Mouse (Mus musculus) neural tube, embryonic 11.5 days (tissue): Measurements from ENCODE around the gene Sbk3. TPM values are rescaled to one million over a fixed set of nuclear protein-coding genes. Genes with fewer than 3 reads are reported as not detected.

Experiments
- ATAC-seq: fragments of 200-750 bp; cut with Nextera tagmentation; 2 replicates; pipeline ENCODE4 v1.8.0; 2017; ENCODE audit warnings: moderate number of reproducible peaks, mild to moderate bottlenecking, moderate TSS enrichment, moderate library complexity; ENCODE audit not compliant: insufficient read depth, low FRiP score, low TSS enrichment
- DNase-seq: peaks from one replicate; pipeline ENCODE4 v3.0.0-alpha.2; 2015; ENCODE audit warnings: low spot score
- H3K27ac ChIP-seq: fragments of 300-500 bp; sonication (generic); 2 replicates; pipeline ENCODE4 v1.5.1; 2014; ENCODE audit warnings: low read depth, mild to moderate bottlenecking, low read length
- H3K27me3 ChIP-seq: fragments of 300-500 bp; sonication (generic); 2 replicates; pipeline ENCODE4 v1.6.1; 2014; ENCODE audit warnings: mild to moderate bottlenecking, low read length, mixed read lengths; ENCODE audit not compliant: control insufficient read depth, insufficient read depth
- H3K36me3 ChIP-seq: fragments of 300-500 bp; sonication (generic); 2 replicates; pipeline ENCODE4 v1.6.1; 2014; ENCODE audit warnings: mild to moderate bottlenecking, low read length, moderate library complexity, mixed read lengths; ENCODE audit not compliant: control insufficient read depth, insufficient read depth
- H3K4me1 ChIP-seq: fragments of 300-500 bp; sonication (generic); 2 replicates; pipeline ENCODE4 v1.6.1; 2014; ENCODE audit warnings: low read length, mixed read lengths; ENCODE audit not compliant: control insufficient read depth, insufficient read depth
- H3K4me2 ChIP-seq: fragments of 300-500 bp; sonication (generic); 2 replicates; pipeline ENCODE4 v1.6.1; 2014; ENCODE audit warnings: low read depth, mild to moderate bottlenecking, moderate library complexity
- H3K4me3 ChIP-seq: fragments of 300-500 bp; sonication (generic); 2 replicates; pipeline ENCODE4 v1.5.1; 2014; ENCODE audit warnings: low read depth, low read length
- H3K9ac ChIP-seq: fragments of 300-500 bp; sonication (generic); 2 replicates; pipeline ENCODE4 v1.6.1; 2014; ENCODE audit warnings: mild to moderate bottlenecking, low read length
- H3K9me3 ChIP-seq: fragments of 300-500 bp; sonication (generic); 2 replicates; pipeline ENCODE4 v1.6.1; 2016; ENCODE audit warnings: low read length; ENCODE audit not compliant: control insufficient read depth
- WGBS: fragments of 180-500 bp; shearing (Covaris S2); extraction: QIAGEN DNeasy Blood & Tissue Kit; methylation state at CpG from one replicate; pipeline ENCODE4 v1.1.7; 2014; 5-methylcytosine and 5-hydroxymethylcytosine counted together
- polyA plus RNA-seq: library from polyadenylated mRNA; unstranded; fragments of >200 nt; fragmentation: Nextera tagmentation; extraction: Ambion mirVana; gene quantifications from 2 replicates; pipeline ENCODE4 v1.2.1, GENCODE M21; 2014

Gene Sbk3
- polyA plus RNA-seq, 1 experiment from 2014 or later: 0.09 TPM

DNA sequence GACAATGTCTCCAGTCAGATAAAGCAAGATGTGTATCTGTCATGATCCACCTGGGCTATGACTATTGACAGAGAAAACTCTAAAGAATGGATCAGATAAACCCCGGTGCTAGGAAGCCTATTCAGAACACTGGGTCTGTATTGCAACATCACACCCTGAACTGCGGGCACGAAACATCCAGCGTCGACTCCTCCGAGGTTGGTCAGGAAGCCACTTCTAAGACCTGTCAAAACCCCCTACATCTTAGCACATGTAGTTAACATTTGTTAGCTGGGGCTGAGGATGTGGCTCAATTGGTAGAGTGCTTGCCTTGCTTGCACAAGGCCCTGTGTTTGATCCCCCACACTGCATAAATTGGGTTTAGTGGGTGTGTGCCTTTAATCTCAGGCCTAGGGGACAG, 22.6 kb downstream of the Sbk3 start:
- DNase-seq (no peak), ATAC-seq (no peak)
- Histone ChIP-seq H3K4me2 (no peak overlapping the region), H3K4me1 (no peaks in the 10 kb centered on the region), H3K9ac (no peak overlapping the region), H3K27ac (no peak overlapping the region), H3K36me3 (no peaks in the 10 kb centered on the region; the same call in 1 of the 2 replicates), H3K27me3 (no peaks in the 10 kb centered on the region), H3K4me3 (no peak overlapping the region), H3K9me3 (no peaks in the 10 kb centered on the region)
- WGBS: 73% methylated on average over 6 of the region's 6 CpGs

DNA sequence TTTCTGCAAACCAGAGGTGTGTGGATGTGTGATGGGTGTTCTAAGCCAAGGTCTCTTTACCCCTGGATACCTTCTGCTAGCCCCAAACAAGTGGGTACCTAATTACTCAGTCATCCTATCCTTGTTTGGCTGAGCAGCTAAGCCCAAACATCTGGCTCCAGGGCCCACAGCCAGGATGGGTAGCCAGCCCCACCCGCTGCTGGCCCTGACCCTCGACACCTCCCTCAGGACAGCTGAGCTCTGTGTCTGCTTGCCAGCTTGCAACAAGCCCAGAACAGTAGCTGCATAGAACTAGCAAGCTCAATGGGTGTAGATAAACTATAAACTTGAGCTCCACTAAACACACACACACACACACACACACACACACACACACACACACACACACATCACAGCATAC, 23.1 kb downstream of the Sbk3 start:
- 37% methylated on average over 2 of the region's 2 CpGs for WGBS
- ATAC-seq (no peak), DNase-seq (no peak)
- H3K9me3 ChIP-seq: no peaks in the 10 kb centered on the region
- H3K4me1 ChIP-seq: no peaks in the 10 kb centered on the region
- H3K9ac ChIP-seq: no peak overlapping the region
- no peaks in the 10 kb centered on the region; the same call in 1 of the 2 replicates for H3K36me3 ChIP-seq
- no peak overlapping the region for H3K27ac ChIP-seq
- no peak overlapping the region for H3K4me3 ChIP-seq
- no peak overlapping the region for H3K4me2 ChIP-seq
- no peaks in the 10 kb centered on the region for H3K27me3 ChIP-seq

DNA sequence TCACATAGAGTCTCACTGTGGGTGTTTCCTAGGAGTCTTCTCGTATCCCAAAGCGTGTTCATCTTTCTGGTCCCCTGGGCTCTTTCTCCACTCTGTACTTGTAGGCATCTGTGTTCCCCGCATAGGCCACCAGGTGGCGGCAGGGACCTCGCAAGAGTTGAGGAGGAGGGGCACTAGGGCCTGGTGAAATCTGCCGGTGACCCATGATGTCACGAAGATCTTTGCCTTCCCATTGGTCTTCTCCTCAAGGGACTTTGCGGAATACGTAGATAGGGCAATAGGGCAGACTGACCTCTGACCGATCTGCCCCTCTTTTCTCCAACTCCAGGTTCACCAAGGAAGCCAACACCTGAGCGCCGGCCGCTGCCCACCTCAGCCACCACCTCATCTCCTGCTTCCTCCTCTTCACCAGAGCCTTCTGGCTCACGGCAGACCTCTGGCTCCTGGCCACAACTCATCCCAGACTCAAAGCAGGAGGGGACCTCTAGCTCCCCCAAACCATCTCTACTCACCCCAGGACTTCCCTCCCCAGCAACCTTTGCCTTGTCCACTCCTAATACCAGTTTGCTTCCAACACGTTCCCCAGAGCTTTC, 27.6 kb downstream of the Sbk3 start:
- peak; percentile 88 for DNase-seq
- Histone ChIP-seq H3K4me2 (peak overlapping the region; percentile 27; the same call in 1 of the 2 replicates), H3K36me3 (no peaks in the 10 kb centered on the region; the same call in 1 of the 2 replicates), H3K27ac (no peak overlapping the region), H3K27me3 (no peaks in the 10 kb centered on the region), H3K4me1 (no peaks in the 10 kb centered on the region), H3K4me3 (no peak overlapping the region), H3K9ac (no peak overlapping the region), H3K9me3 (no peaks in the 10 kb centered on the region)
- peak; percentile 55; the same call in 1 of the 2 replicates for ATAC-seq
- 24% methylated on average over 15 of the region's 15 CpGs for WGBS

DNA sequence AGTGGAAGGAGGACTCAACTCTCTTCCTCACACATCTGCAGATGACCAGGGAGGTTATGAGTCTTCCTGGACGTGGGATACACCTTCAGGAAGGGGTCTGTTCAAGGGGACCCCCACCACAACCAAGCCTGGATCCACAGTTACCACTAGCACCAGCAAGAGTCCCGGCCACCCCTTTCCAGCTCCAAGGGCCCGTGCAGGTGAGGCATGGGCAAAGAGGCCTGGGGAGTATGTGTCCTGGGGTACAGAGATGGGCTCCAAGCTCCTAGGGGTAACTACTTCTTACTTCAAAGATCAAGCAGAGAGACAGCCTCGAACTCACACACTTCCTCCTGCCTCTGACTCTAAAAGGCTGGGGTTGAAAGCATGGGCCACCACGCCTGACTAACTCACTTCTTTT, 28.3 kb downstream of the Sbk3 start:
- ATAC-seq: no peak
- 54% methylated on average over 5 of the region's 5 CpGs for WGBS
- H3K9ac ChIP-seq: no peak overlapping the region
- no peak overlapping the region for H3K27ac ChIP-seq
- H3K36me3 ChIP-seq: no peaks in the 10 kb centered on the region; the same call in 1 of the 2 replicates
- no peak for DNase-seq
- H3K9me3 ChIP-seq: no peaks in the 10 kb centered on the region
- no peaks in the 10 kb centered on the region for H3K4me1 ChIP-seq
- H3K27me3 ChIP-seq: no peaks in the 10 kb centered on the region
- H3K4me2 ChIP-seq: no peak overlapping the region
- no peak overlapping the region for H3K4me3 ChIP-seq

DNA sequence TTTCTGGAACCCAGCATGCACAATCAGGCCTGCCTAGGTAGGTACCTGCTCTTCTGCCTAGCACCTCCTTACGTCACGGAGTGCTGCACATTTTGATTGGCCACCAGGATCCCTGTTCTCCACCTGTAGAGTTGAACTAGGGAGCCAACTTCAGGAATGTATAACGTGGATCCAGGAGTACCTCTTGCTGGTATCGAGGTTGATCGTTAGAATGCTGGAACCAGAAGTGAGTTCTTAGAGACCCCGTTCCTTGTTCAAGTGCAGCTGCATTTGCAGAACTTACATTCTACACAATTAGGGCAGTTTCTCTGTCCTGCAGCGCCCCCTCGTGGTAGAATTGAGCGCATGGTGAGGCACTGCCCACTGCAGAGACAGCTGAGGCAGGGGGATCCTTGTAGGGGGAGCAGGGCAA, 30.9 kb downstream of the Sbk3 start:
- WGBS: 21% methylated on average over 9 of the region's 9 CpGs
- Histone ChIP-seq H3K4me3 (no peak overlapping the region), H3K27me3 (no peaks in the 10 kb centered on the region), H3K27ac (no peak overlapping the region), H3K4me2 (no peak overlapping the region), H3K9me3 (no peaks in the 10 kb centered on the region), H3K36me3 (no peaks in the 10 kb centered on the region; the same call in 1 of the 2 replicates), H3K9ac (no peak overlapping the region), H3K4me1 (no peaks in the 10 kb centered on the region)
- ATAC-seq (no peak), DNase-seq (peak; percentile 84)

DNA sequence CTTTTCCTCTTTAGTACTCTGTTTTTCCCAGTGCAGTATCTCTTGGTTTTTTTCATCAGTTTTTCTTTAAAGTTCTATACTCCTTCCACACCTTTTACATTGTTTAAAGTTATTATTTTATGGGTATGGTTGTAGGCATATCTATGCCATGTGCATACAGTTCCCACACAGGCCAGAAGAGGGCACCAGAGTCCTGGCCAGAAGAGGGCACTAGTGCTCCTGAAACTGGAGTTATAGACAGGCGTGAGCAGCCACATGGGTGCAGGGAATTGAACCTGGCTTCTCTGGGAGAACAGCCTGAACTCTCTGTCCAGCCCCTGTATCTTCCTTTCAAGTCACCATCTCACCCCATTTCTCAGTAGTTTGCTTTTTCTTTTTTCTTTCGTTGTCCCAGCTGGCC, 32.5 kb downstream of the Sbk3 start:
- H3K9me3 ChIP-seq: no peaks in the 10 kb centered on the region
- WGBS: 33% methylated on average over 2 of the region's 2 CpGs
- no peaks in the 10 kb centered on the region for H3K4me1 ChIP-seq
- ATAC-seq: 0 out of 2 replicates have a peak, but pooled peaks have one; percentile 31
- no peaks in the 10 kb centered on the region for H3K27me3 ChIP-seq
- no peak overlapping the region for H3K9ac ChIP-seq
- no peak overlapping the region for H3K27ac ChIP-seq
- no peak overlapping the region for H3K4me3 ChIP-seq
- no peak overlapping the region for H3K4me2 ChIP-seq
- DNase-seq: peak; percentile 60
- H3K36me3 ChIP-seq: no peaks in the 10 kb centered on the region

DNA sequence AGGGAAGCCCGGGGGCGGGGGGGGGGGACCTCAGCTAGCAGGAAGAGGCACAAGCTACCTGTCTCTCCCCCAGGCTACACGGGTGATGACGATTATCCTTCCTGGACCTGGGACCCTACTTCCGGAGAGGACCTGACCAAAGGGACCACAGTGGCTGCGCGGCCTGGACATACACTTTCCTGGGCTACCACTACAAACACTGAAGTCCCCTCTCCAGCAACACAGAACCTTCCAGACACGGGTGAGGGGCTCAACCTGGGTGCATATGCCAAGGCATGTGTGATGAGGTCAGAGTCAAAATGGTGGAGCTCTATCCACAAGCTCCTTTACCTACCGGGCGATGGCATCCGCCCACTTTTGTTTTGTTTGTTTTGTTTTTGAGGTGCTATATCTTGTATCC, 33.6 kb downstream of the Sbk3 start:
- Histone ChIP-seq H3K4me3 (no peak overlapping the region), H3K4me2 (no peak overlapping the region), H3K27me3 (no peaks in the 10 kb centered on the region), H3K27ac (no peak overlapping the region), H3K9ac (no peak overlapping the region), H3K9me3 (no peaks in the 10 kb centered on the region), H3K36me3 (no peaks in the 10 kb centered on the region), H3K4me1 (no peaks in the 10 kb centered on the region)
- DNase-seq (no peak), ATAC-seq (no peak)
- 86% methylated on average over 11 of the region's 11 CpGs for WGBS

DNA sequence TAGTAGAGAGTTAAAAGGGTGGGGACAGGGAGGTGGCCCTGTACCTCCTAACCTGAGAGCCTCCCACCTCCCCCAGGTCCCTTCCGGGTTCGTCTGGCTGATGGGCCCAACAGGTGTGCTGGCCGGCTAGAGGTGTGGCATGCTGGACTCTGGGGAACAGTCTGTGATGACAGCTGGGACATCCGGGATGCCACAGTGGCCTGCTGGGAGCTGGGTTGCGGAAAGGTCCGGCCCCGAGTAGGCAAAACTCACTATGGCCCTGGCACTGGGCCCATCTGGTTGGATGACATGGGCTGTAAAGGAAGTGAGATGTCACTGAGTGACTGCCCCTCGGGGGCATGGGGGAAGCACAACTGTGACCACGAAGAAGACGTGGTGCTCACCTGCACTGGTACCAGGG, 34.1 kb downstream of the Sbk3 start:
- no peaks in the 10 kb centered on the region for H3K9me3 ChIP-seq
- H3K4me1 ChIP-seq: no peaks in the 10 kb centered on the region
- H3K4me2 ChIP-seq: no peak overlapping the region
- H3K4me3 ChIP-seq: no peak overlapping the region
- WGBS: 79% methylated on average over 10 of the region's 10 CpGs
- H3K27ac ChIP-seq: no peak overlapping the region
- H3K27me3 ChIP-seq: no peaks in the 10 kb centered on the region
- ATAC-seq (no peak), DNase-seq (no peak)
- no peak overlapping the region for H3K9ac ChIP-seq
- no peaks in the 10 kb centered on the region for H3K36me3 ChIP-seq

DNA sequence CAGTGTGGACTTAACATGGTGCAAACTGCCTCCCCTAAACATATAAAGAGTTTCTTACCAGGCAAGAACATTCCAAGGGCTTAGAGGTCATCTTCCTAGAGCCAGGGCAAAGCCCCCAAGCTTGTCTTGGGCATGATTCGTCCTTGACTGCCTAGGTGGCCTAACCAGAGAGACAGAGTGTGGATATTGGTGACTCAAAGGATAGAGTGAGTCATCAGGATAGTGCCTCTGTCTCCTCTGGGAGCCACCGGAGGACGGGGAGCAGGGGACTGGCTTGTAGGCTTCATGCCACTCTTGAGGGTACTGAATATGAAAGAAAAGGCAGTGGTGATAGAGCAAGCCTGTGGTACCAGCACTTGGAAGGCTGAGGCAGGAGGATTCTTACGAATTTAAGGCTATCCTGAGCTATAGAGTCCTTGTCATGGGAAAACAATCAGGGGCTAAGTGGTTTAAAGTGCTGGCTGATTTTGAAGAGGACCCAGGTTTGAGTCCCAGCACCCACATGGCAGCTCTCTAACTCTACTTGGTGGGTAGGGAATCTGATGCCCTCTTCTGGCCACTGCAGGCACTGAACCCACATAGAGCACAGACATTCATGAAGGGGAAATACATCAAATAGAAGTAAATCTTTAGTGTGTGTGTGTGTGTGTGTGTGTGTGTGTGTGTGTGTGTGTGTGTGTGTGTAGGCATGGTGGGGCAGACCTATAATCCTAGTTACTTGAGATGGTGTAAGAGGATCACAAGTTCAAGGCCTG, 36.6 kb downstream of the Sbk3 start:
- Histone ChIP-seq H3K36me3 (no peaks in the 10 kb centered on the region), H3K4me2 (no peak overlapping the region), H3K27ac (no peak overlapping the region), H3K9me3 (no peaks in the 10 kb centered on the region), H3K4me1 (no peaks in the 10 kb centered on the region), H3K9ac (no peak overlapping the region), H3K4me3 (no peak overlapping the region), H3K27me3 (no peaks in the 10 kb centered on the region)
- no peak for ATAC-seq
- DNase-seq: no peak
- 86% methylated on average over 4 of the region's 4 CpGs for WGBS
